Mouse (Mus musculus): ENCODE measurements around the gene Ranbp17. TPM values are rescaled to one million over a fixed set of nuclear protein-coding genes. Genes with fewer than 3 reads are reported as not detected.

Ranbp17 gene
- total and polyA plus RNA-seq, 3 experiments = 0.09 TPM; not detected in 2

- Histone ChIP-seq H3K36me3 (replicated peaks in 1 of 2; ENCODE audit: control insufficient read depth in 1 of 2, insufficient read depth in 1 of 2, low read length in 1 of 2) (no peaks in the 10 kb centered on the region), H3K4me3 (replicated peaks in 1 of 3; ENCODE audit: low read depth in 2 of 3, low read length in 2 of 3, poor library complexity in 1 of 3) (no peak overlapping the region), H3K4me2 (ENCODE audit: insufficient read depth, low read depth, poor library complexity, severe bottlenecking) (no peak overlapping the region), H3K27me3 (replicated peaks) (no peaks in the 10 kb centered on the region), H3K9ac (ENCODE audit: insufficient read depth, low read depth) (no peak overlapping the region), H3K9me3 (replicated peaks; ENCODE audit: low read length) (no peaks in the 10 kb centered on the region), H3K27ac (ENCODE audit: insufficient read depth, low read depth) (no peak overlapping the region), H3K4me1 (ENCODE audit: control insufficient read depth in 1 of 2, insufficient read depth in 2 of 2) (no peaks in the 10 kb centered on the region), H3K79me2 (replicated peaks; ENCODE audit: control insufficient read depth, extremely low read depth, insufficient read depth, poor library complexity, severe bottlenecking) (no peaks in the 10 kb centered on the region)
- in situ Hi-C loops (cut with MboI; ENCODE audit: low pct_ligation_motif_present, low pct_unique_long_range_greater_than_20kb, low sequenced_read_pairs) (no loop called here), dilution Hi-C loops (cut with MboI; ENCODE audit: extremely low pct_ligation_motif_present, extremely low pct_unique_long_range_greater_than_20kb, low sequenced_read_pairs) (no loop called here)
- TF ChIP-seq IRF4 (IDR thresholded peaks at IDR 0.05; ENCODE audit: low read depth, low read length) = no peak
- TF ChIP-seq ETS1 (conservative IDR thresholded peaks at IDR 0.05; ENCODE audit: low read depth, low read length) = no peak
- TF ChIP-seq BHLHE40 (IDR thresholded peaks at IDR 0.05; ENCODE audit: low read depth, low read length) = no peak
- TF ChIP-seq MYC (IDR thresholded peaks at IDR 0.05; ENCODE audit: low read depth, low read length) = no peak
- no peak for TF ChIP-seq UBTF (IDR thresholded peaks at IDR 0.05; ENCODE audit: low read depth, low read length)
- no peak for TF ChIP-seq SMC3 (IDR thresholded peaks at IDR 0.05; ENCODE audit: low read depth, low read length)
- no peak for TF ChIP-seq TBP (conservative IDR thresholded peaks at IDR 0.05; ENCODE audit: low read depth, low read length)
- no peak for TF ChIP-seq E2F4 (IDR thresholded peaks at IDR 0.05; ENCODE audit: insufficient replicate concordance, low read depth, low read length)
- TF ChIP-seq EP300 (IDR thresholded peaks at IDR 0.05; ENCODE audit: low read length) = no peak
- no peak for DNase-seq (ENCODE audit: extremely low read depth)
These were observed 21.0 kb upstream of the Ranbp17 start for GRCm38 (mm10) chr11:33534541-33534940.

- in situ Hi-C loops (cut with MboI; ENCODE audit: low pct_ligation_motif_present, low pct_unique_long_range_greater_than_20kb, low sequenced_read_pairs) = no loop called here
- TF ChIP-seq USF2 (conservative IDR thresholded peaks at IDR 0.05; ENCODE audit: low read depth, low read length) = no peak
- no peak for TF ChIP-seq KAT2A (IDR thresholded peaks at IDR 0.05; ENCODE audit: insufficient replicate concordance, low read length)
- no peak overlapping the region for H3K4me3 ChIP-seq (replicated peaks in 1 of 3; ENCODE audit: low read depth in 2 of 3, low read length in 2 of 3, poor library complexity in 1 of 3)
- no peaks in the 10 kb centered on the region for H3K36me3 ChIP-seq (replicated peaks in 1 of 2; ENCODE audit: control insufficient read depth in 1 of 2, insufficient read depth in 1 of 2, low read length in 1 of 2)
- H3K9me3 ChIP-seq (replicated peaks; ENCODE audit: low read length) = no peaks in the 10 kb centered on the region
- H3K79me2 ChIP-seq (replicated peaks; ENCODE audit: control insufficient read depth, extremely low read depth, insufficient read depth, poor library complexity, severe bottlenecking) = no peaks in the 10 kb centered on the region
- H3K9ac ChIP-seq (ENCODE audit: insufficient read depth, low read depth) = no peak overlapping the region
- DNase-seq (ENCODE audit: extremely low read depth) = no peak
- H3K27ac ChIP-seq (ENCODE audit: insufficient read depth, low read depth) = no peak overlapping the region
- no peak overlapping the region for H3K4me2 ChIP-seq (ENCODE audit: insufficient read depth, low read depth, poor library complexity, severe bottlenecking)
- no peaks in the 10 kb centered on the region for H3K4me1 ChIP-seq (ENCODE audit: control insufficient read depth in 1 of 2, insufficient read depth in 2 of 2)
- dilution Hi-C loops (cut with MboI; ENCODE audit: extremely low pct_ligation_motif_present, extremely low pct_unique_long_range_greater_than_20kb, low sequenced_read_pairs) = no loop called here
- no peaks in the 10 kb centered on the region for H3K27me3 ChIP-seq (replicated peaks)
These were observed 20.0 kb upstream of the Ranbp17 start for GRCm38 (mm10) chr11:33533577-33533976.

DNA sequence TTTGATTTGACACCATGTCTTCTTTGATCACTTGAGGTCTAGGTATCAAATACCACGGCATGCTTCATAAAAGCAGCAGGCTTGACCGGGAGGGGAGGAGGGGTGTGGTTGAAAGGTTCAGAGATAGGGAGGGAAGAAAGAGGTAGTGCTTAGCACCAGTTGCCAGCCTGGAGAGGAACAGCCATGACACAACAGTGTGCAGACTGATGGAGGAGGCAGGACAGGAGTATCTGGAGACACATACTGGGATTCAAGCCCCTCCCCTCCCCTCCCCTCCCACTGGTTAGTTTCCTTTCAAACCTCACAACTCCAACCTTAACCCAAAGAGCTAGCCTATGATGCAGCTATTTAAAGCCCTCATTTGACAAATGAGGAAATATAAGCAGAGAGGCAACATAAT lies 16.0 kb upstream of the Ranbp17 start:
- Histone ChIP-seq H3K27ac (ENCODE audit: insufficient read depth, low read depth) (no peak overlapping the region), H3K4me3 (replicated peaks in 1 of 3; ENCODE audit: low read depth in 2 of 3, low read length in 2 of 3, poor library complexity in 1 of 3) (no peak overlapping the region), H3K27me3 (replicated peaks) (no peaks in the 10 kb centered on the region), H3K4me1 (ENCODE audit: control insufficient read depth in 1 of 2, insufficient read depth in 2 of 2) (peaks cover 5 to 22% of the 10 kb centered on the region in 2 experiments), H3K79me2 (replicated peaks; ENCODE audit: control insufficient read depth, extremely low read depth, insufficient read depth, poor library complexity, severe bottlenecking) (no peaks in the 10 kb centered on the region), H3K9me3 (replicated peaks; ENCODE audit: low read length) (no peaks in the 10 kb centered on the region), H3K4me2 (ENCODE audit: insufficient read depth, low read depth, poor library complexity, severe bottlenecking) (no peak overlapping the region), H3K36me3 (replicated peaks in 1 of 2; ENCODE audit: control insufficient read depth in 1 of 2, insufficient read depth in 1 of 2, low read length in 1 of 2) (no peaks in the 10 kb centered on the region), H3K9ac (ENCODE audit: insufficient read depth, low read depth) (no peak overlapping the region)
- in situ Hi-C loops (cut with MboI; ENCODE audit: low pct_ligation_motif_present, low pct_unique_long_range_greater_than_20kb, low sequenced_read_pairs) = no loop called here
- no peak for DNase-seq (ENCODE audit: extremely low read depth)
- no peak for TF ChIP-seq NRF1 (IDR thresholded peaks at IDR 0.05; ENCODE audit: low read depth, low read length)
- dilution Hi-C loops (cut with MboI; ENCODE audit: extremely low pct_ligation_motif_present, extremely low pct_unique_long_range_greater_than_20kb, low sequenced_read_pairs) = no loop called here
